ENCODE assay signal across 8 mouse cellular contexts in the genomic region with DNA sequence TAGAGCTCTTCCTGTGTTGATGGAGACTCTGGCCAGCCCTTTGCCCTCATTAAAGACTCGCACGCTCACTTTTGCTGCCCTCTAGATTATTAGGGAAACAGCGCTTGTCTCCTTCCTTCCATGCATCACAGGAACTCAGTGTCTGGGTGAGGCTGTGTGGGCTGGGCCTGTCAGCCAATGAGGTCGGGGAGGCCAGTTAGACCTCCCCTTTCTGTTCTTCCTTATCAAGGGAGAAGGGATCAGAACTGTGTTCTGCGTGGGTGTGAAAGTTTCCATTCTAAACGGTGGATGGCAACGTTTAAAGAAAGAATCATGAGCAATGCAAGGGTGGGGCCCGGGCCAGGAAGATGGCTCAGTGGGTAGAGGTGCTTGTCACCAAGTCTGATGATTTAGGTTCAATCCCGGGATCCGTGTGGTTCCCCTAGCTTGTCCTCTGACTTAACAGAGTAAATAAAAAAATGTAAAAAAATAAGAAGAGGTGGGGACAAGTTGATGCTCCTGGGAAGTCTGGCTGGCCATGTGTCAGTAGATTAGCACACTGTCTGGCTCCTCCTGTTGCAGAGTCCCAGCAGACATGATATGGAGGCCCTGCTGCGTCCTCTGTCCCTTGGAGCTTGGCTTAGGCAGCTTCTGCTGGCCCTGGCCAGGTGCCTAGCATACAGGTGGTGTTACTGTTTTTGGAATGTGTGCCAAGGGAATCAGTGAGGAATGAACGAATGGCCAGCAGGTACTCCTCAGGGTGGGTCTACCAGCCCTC. TPM values are rescaled to one million over a fixed set of nuclear protein-coding genes. Genes with fewer than 3 reads are reported as not detected.
A peak's percentile ranks its signal among the peaks of the same experiment; 100 is the strongest.
DNase-seq lines count a peak whose midpoint lies in the region; ATAC-seq and TF ChIP-seq lines count a peak whose summit lies in the region.

No protein-coding gene starts in this region.

- peak; percentile 59 for ATAC-seq in G1E (ENCODE audit: extremely low read depth, insufficient number of reproducible peaks, low FRiP score, poor library complexity, severe bottlenecking)
- ATAC-seq in erythroid progenitor cell, adult 5-6 weeks (replicated peaks; ENCODE audit: low FRiP score, poor library complexity, severe bottlenecking): peak; percentile 72

- H3K4me1 ChIP-seq in G1E (ENCODE audit: insufficient read depth, low read depth, low read length): peaks cover 96% of the 10 kb centered on the region

- peak overlapping the region; percentile 60; the same call in 1 of the 2 replicates for H3K4me3 ChIP-seq in G1E (ENCODE audit: low read depth, low read length)

- no peak for TF ChIP-seq CTCF in G1E (IDR thresholded peaks at IDR 0.05; ENCODE audit: low read depth, low read length)

- no peaks in the 10 kb centered on the region for H3K9me3 ChIP-seq in G1E (replicated peaks)

- DNase-seq in adrenal gland, adult (ENCODE audit: inconsistent age in 2 of 2, low spot score in 1 of 2): peak; percentile 46 to 66
- no peak for DNase-seq in adrenal gland, postnatal 36 days
- DNase-seq in G1E (ENCODE audit: low spot score): peak; percentile 75
- DNase-seq in kidney, postnatal 25 days: peak; percentile 16 to 51
- peak; percentile 39 for DNase-seq in retina, postnatal 1 day
- DNase-seq in right cerebral cortex, adult 18-20 months: no peak
- DNase-seq in left cerebral cortex, adult 11 months (ENCODE audit: low spot score): no peak

- H3K27me3 ChIP-seq in G1E (ENCODE audit: insufficient read depth, low read length): no peaks in the 10 kb centered on the region

- peaks cover 92% of the 10 kb centered on the region for H3K36me3 ChIP-seq in G1E (replicated peaks)

RNA-seq across cellular contexts. Expression of a gene that starts 26.0 kb away (rescaled TPM):
- 10 to 100 TPM in 1 of 2 experiments, 1 to 10 TPM in 1; 5.7 to 11.5 TPM for total RNA-seq in adrenal gland, postnatal 36 days (2021)
- total RNA-seq in G1E (2014; fragmentation: Nextera tagmentation): 95.9 and 117 TPM in 2 replicates
- total RNA-seq in G1E (2017): 129 and 140 TPM in 2 replicates
- 69.8 and 70.0 TPM in 2 replicates for polyA plus RNA-seq in G1E (2012)
- 4.6 and 5.4 TPM in 2 replicates for total RNA-seq in erythroid progenitor cell, adult 5-6 weeks (2015; ENCODE audit: low replicate concordance)
- total RNA-seq in erythroid progenitor cell, adult 5-6 weeks (2017; ENCODE audit: low replicate concordance): 2.4 and 6.3 TPM in 2 replicates

Comparison
In these comparisons a context has a peak if more than half of its experiments do, and no peak if none do; other contexts are left out.
1. DNase-seq: peak in adrenal gland, adult (2 of 2), G1E (single experiment), kidney, postnatal 25 days (2 of 2) and retina, postnatal 1 day (single experiment); none in adrenal gland, postnatal 36 days (0 of 2), right cerebral cortex, adult 18-20 months (single experiment) and left cerebral cortex, adult 11 months (single experiment).
2. RNA of a gene that starts 26.0 kb away (total RNA-seq): 95.9 to 140 TPM in G1E; 5.7 to 11.5 TPM in adrenal gland, postnatal 36 days and 2.4 to 6.3 TPM in erythroid progenitor cell, adult 5-6 weeks; every median in the first group is over 4 times any median in the second.